Mouse (Mus musculus) lung, adult 2 months (tissue): ENCODE measurements around the gene Vps11.

ENCODE experiments used
- CTCF ChIP-seq: fragments of 200-500 bp; IDR thresholded peaks from 2 replicates; pipeline ENCODE4 v1.5.1; 2011; ENCODE audit warnings: mild to moderate bottlenecking, low read length, control low read depth; ENCODE audit not compliant: insufficient read depth
- POLR2A ChIP-seq: fragments of 200-500 bp; IDR thresholded peaks from 2 replicates; pipeline ENCODE4 v1.6.1; 2011; ENCODE audit warnings: low read depth, mild to moderate bottlenecking, control low read depth, low read length, borderline replicate concordance; ENCODE audit errors: extremely low read depth

DNA sequence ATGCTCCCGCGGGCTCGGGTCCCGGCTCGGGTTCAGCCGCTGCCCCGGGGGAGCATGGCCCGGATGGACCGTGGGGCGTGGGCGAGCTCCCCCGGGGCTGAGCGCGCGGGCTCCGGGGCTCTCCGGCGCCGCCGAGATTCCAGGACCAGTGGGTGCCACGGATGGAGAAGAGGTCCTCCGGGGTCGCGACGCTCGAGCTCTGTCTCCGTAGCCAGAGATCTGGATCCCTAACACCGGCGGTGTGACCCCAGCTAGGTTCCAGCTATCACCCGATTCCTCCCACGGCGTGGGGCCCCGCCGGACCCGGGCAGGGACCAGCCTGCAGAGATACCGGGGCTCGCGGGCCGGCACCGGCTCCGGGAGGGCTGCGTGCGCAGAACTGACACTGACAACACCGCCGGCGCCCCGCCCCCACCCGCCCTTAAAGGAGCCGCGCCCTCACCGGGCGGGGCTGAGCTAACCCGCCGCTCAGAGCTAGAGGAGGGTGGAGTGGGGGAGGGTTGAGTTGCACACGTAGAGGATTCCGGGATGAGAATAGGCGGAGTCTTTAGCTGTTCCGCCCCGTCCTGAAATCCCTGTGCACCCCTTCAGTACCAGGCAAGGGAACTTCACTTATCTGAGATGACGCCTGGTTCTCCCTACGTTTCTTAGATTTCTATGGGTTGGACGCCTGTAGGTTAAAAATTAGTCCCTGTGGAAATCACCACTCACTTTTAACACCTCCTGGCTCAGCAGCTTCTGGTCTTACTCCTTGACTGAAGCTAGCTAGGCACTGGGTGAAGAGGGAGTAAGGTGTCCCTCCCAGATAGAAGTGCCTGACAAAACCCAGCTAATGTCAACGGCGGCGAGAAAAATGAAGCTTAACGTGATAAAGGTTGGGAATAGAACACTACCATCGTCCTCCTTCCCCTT lies 41.3 kb downstream of the Vps11 start, which contains the start of gene C2cd2l:
- TF ChIP-seq POLR2A (peak; percentile 45; the same call in 1 of the 2 replicates), CTCF (no peak)
